Mouse (Mus musculus): ENCODE data around the gene Nepro. TPM values are rescaled to one million over a fixed set of nuclear protein-coding genes. Genes with fewer than 3 reads are reported as not detected.

Nepro gene
- polyA plus RNA-seq, 1 experiment from 2014 or later: 13.2 TPM

- Histone ChIP-seq H3K27ac (ENCODE audit: low read depth, low read length) (peak overlapping the region; percentile 89), H3K27me3 (ENCODE audit: control insufficient read depth, insufficient read depth, low read length) (no peaks in the 10 kb centered on the region), H3K4me2 (ENCODE audit: low read depth, low read length, severe bottlenecking) (peak overlapping the region; percentile 33; the same call in 1 of the 2 replicates), H3K9me3 (ENCODE audit: control insufficient read depth, low read length) (no peaks in the 10 kb centered on the region), H3K4me3 (ENCODE audit: low read depth, low read length) (peak overlapping the region; percentile 15), H3K9ac (ENCODE audit: low read length) (peak overlapping the region; percentile 50), H3K36me3 (ENCODE audit: control insufficient read depth, insufficient read depth, low read length) (no peaks in the 10 kb centered on the region), H3K4me1 (replicated peaks; ENCODE audit: control insufficient read depth, insufficient read depth, low read length) (peaks cover 10% of the 10 kb centered on the region)
- WGBS: 3% methylated on average over 18 of the region's 18 CpGs
- DNase-seq (ENCODE audit: low spot score) (no peak), ATAC-seq (replicated peaks; ENCODE audit: low FRiP score) (no peak)
These were observed 36.2 kb upstream of the Nepro start for GRCm38 (mm10) chr16:44687719-44688420.

- peaks cover 10% of the 10 kb centered on the region for H3K4me1 ChIP-seq (replicated peaks; ENCODE audit: control insufficient read depth, insufficient read depth, low read length)
These were observed 35.6 kb upstream of the Nepro start for GRCm38 (mm10) chr16:44688507-44688906.

DNA sequence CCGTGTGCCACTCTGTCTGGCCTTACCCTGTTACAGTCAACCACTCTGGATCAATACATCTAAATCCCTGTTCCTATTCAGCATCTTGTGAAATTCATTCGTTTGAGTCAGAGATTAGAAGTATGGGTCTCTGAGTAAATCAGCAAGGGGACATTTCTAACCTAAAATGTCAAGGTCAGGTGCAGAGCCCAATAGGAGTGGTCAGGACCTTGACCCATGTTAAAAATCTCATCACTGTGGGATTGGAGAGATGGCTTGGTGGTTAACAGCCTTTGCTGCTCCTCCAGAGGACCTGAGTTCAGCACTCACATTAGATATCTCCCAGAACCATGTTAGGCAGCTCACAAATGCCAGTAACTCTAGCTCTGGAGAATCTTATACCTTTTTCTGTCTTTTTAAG, 33.6 kb upstream of the Nepro start:
- Histone ChIP-seq H3K4me1 (replicated peaks; ENCODE audit: control insufficient read depth, insufficient read depth, low read length) (peaks cover 12% of the 10 kb centered on the region), H3K36me3 (ENCODE audit: control insufficient read depth, insufficient read depth, low read length) (no peaks in the 10 kb centered on the region), H3K4me3 (ENCODE audit: low read depth, low read length) (no peak overlapping the region), H3K27ac (ENCODE audit: low read depth, low read length) (no peak overlapping the region), H3K4me2 (ENCODE audit: low read depth, low read length, severe bottlenecking) (no peak overlapping the region), H3K27me3 (ENCODE audit: control insufficient read depth, insufficient read depth, low read length) (no peaks in the 10 kb centered on the region), H3K9ac (ENCODE audit: low read length) (no peak overlapping the region), H3K9me3 (ENCODE audit: control insufficient read depth, low read length) (no peaks in the 10 kb centered on the region)
- 66% methylated on average over 2 of the region's 2 CpGs for WGBS
- ATAC-seq (replicated peaks; ENCODE audit: low FRiP score) (no peak), DNase-seq (ENCODE audit: low spot score) (no peak)

More at GRCm38 (mm10) chr16:44688507-44688906, 35.6 kb upstream of the Nepro start:
- H3K4me3 ChIP-seq (ENCODE audit: low read depth, low read length): no peak overlapping the region
- H3K4me2 ChIP-seq (ENCODE audit: low read depth, low read length, severe bottlenecking): peak overlapping the region; percentile 33; the same call in 1 of the 2 replicates
- no peaks in the 10 kb centered on the region for H3K27me3 ChIP-seq (ENCODE audit: control insufficient read depth, insufficient read depth, low read length)
- WGBS: 0% methylated on average over 4 of the region's 4 CpGs
- peak overlapping the region; percentile 50 for H3K9ac ChIP-seq (ENCODE audit: low read length)
- peak overlapping the region; percentile 89 for H3K27ac ChIP-seq (ENCODE audit: low read depth, low read length)
- peak; percentile 64 for DNase-seq (ENCODE audit: low spot score)
- ATAC-seq (replicated peaks; ENCODE audit: low FRiP score): no peak
- no peaks in the 10 kb centered on the region for H3K36me3 ChIP-seq (ENCODE audit: control insufficient read depth, insufficient read depth, low read length)
- H3K9me3 ChIP-seq (ENCODE audit: control insufficient read depth, low read length): no peaks in the 10 kb centered on the region

DNA sequence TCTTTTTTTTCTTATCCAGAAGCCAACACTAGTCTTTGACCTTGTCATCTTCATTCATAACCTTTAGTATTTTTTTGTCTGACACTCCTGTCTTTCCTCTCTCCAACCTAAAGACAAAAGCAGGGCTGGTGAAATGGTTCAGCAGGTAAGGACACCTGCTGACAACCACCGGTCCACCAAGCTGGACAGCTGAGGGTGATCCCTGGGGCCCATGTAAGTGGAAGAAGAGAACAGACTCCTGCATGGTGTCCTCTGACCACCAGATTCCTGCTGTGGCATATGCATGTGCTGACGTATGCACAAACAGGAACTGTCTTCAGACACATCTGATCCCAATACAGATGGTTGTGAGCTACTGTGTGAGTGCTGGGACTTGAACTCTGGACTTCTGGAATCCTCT, 33.0 kb upstream of the Nepro start:
- Histone ChIP-seq H3K36me3 (ENCODE audit: control insufficient read depth, insufficient read depth, low read length) (no peaks in the 10 kb centered on the region), H3K9ac (ENCODE audit: low read length) (no peak overlapping the region), H3K4me1 (replicated peaks; ENCODE audit: control insufficient read depth, insufficient read depth, low read length) (peaks cover 12% of the 10 kb centered on the region), H3K4me3 (ENCODE audit: low read depth, low read length) (no peak overlapping the region), H3K27me3 (ENCODE audit: control insufficient read depth, insufficient read depth, low read length) (no peaks in the 10 kb centered on the region), H3K27ac (ENCODE audit: low read depth, low read length) (no peak overlapping the region), H3K4me2 (ENCODE audit: low read depth, low read length, severe bottlenecking) (no peak overlapping the region), H3K9me3 (ENCODE audit: control insufficient read depth, low read length) (no peaks in the 10 kb centered on the region)
- WGBS: 70% methylated on average over 2 of the region's 2 CpGs
- ATAC-seq (replicated peaks; ENCODE audit: low FRiP score) (no peak), DNase-seq (ENCODE audit: low spot score) (no peak)

DNA sequence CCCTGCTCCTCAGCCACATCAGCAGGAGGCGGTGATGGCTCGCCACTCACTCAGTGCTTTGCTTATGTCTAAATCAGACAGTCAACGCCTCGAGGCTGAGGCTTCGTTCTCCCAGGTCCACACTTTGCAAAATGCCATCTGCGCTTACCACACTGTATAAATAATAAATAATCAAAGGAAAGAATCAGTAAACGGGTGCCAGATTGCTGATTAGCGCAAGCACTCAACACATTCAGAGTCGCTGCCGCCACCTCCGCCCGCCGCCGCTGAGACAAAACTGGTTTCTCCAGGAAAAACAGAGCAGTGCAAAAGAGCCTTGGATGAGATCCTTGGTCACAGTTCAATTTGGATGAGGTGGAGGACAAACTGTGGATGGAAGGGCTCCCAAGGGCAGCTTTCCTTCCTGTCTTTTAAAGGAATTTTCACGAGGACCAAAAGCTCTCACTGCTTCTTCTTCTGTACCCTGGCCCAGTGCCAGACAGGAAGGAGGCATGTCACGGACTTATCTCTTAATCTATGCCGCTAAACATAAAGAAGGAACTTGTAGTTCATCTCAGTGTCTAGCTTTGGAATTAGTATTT, 32.5 kb upstream of the Nepro start:
- Histone ChIP-seq H3K36me3 (ENCODE audit: control insufficient read depth, insufficient read depth, low read length) (no peaks in the 10 kb centered on the region), H3K4me2 (ENCODE audit: low read depth, low read length, severe bottlenecking) (no peak overlapping the region), H3K27me3 (ENCODE audit: control insufficient read depth, insufficient read depth, low read length) (no peaks in the 10 kb centered on the region), H3K9ac (ENCODE audit: low read length) (no peak overlapping the region), H3K4me3 (ENCODE audit: low read depth, low read length) (no peak overlapping the region), H3K4me1 (replicated peaks; ENCODE audit: control insufficient read depth, insufficient read depth, low read length) (peaks cover 14% of the 10 kb centered on the region), H3K27ac (ENCODE audit: low read depth, low read length) (no peak overlapping the region), H3K9me3 (ENCODE audit: control insufficient read depth, low read length) (no peaks in the 10 kb centered on the region)
- ATAC-seq (replicated peaks; ENCODE audit: low FRiP score) (no peak), DNase-seq (ENCODE audit: low spot score) (no peak)
- WGBS: 73% methylated on average over 17 of the region's 17 CpGs

DNA sequence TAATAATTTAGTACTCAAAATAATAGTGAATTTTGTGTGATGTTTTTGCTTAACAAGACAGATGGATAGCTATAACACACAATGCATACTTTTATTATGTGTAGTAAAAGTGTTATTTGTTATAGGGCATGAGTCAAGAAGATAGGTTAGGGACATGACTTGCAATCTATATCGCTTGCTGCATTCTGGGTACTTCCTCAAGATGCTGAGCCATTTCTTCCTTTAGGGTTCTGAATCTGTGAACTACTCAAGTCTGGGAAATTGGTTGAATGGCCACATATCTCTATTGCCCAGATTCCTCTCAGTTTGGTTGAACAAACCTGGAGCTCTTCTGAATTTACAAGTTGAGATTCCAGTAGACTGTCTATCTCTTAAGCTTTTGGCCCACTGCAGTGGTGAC, 31.6 kb upstream of the Nepro start:
- 95% methylated on average over 1 of the region's 1 CpGs for WGBS
- no peaks in the 10 kb centered on the region for H3K9me3 ChIP-seq (ENCODE audit: control insufficient read depth, low read length)
- no peak for DNase-seq (ENCODE audit: low spot score)
- H3K27ac ChIP-seq (ENCODE audit: low read depth, low read length): no peak overlapping the region
- no peak overlapping the region for H3K4me2 ChIP-seq (ENCODE audit: low read depth, low read length, severe bottlenecking)
- no peak overlapping the region for H3K4me3 ChIP-seq (ENCODE audit: low read depth, low read length)
- peaks cover 14% of the 10 kb centered on the region for H3K4me1 ChIP-seq (replicated peaks; ENCODE audit: control insufficient read depth, insufficient read depth, low read length)
- H3K36me3 ChIP-seq (ENCODE audit: control insufficient read depth, insufficient read depth, low read length): no peaks in the 10 kb centered on the region
- H3K27me3 ChIP-seq (ENCODE audit: control insufficient read depth, insufficient read depth, low read length): no peaks in the 10 kb centered on the region
- H3K9ac ChIP-seq (ENCODE audit: low read length): no peak overlapping the region
- no peak for ATAC-seq (replicated peaks; ENCODE audit: low FRiP score)

DNA sequence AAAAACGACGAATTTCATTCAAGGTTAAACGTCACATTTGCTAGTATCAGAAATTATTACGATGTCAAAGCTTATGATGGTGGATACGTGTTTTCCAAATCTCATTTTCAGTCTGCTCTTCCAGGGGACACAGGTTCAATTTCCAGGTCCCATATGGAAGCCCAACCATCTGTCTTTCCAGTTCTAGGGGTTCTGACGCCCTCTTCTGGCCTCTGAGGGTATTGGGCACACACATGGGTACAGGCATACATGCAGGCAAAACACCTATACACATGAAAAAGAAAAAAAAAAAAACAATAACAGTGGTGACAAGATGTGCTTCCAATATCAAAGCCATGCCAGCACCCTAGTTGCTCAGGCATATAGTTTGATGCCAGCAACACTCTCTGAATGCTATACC, 30.4 kb upstream of the Nepro start:
- H3K9ac ChIP-seq (ENCODE audit: low read length): no peak overlapping the region
- ATAC-seq (replicated peaks; ENCODE audit: low FRiP score) (no peak), DNase-seq (ENCODE audit: low spot score) (no peak)
- WGBS: 66% methylated on average over 6 of the region's 6 CpGs
- no peaks in the 10 kb centered on the region for H3K9me3 ChIP-seq (ENCODE audit: control insufficient read depth, low read length)
- no peak overlapping the region for H3K4me2 ChIP-seq (ENCODE audit: low read depth, low read length, severe bottlenecking)
- no peak overlapping the region for H3K4me3 ChIP-seq (ENCODE audit: low read depth, low read length)
- no peaks in the 10 kb centered on the region for H3K27me3 ChIP-seq (ENCODE audit: control insufficient read depth, insufficient read depth, low read length)
- peaks cover 10% of the 10 kb centered on the region for H3K4me1 ChIP-seq (replicated peaks; ENCODE audit: control insufficient read depth, insufficient read depth, low read length)
- H3K27ac ChIP-seq (ENCODE audit: low read depth, low read length): no peak overlapping the region
- H3K36me3 ChIP-seq (ENCODE audit: control insufficient read depth, insufficient read depth, low read length): no peaks in the 10 kb centered on the region

DNA sequence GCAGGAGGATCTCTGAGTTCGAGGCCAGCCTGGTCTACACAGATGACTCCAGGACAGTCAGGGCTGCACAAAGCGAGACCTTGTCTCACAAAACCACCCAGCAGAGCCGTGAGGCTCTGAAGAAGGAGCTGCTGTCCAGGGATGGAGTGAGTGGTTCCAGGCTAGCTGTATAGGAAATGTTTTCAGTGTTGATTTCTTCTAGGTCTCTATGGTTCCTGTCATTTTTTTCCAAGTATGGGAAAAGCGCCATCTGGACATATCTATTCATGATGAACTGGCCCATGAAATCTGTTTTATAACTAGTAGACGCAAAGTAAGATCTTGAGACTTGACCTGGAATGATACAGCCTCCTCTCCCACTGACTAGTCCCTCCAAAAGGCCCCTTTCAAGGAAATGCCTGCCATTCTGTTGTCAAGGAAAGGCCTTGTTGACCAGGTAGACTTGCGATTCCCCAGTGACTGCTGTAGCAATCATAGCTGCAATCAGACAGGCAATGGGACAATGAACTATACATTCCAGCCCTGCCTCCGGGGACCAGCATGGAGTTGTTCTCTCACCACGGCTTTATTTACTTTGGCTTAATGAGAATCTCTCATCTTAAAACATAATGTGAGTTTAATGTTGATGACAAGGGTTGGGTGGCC, 28.8 kb upstream of the Nepro start:
- Histone ChIP-seq H3K4me2 (ENCODE audit: low read depth, low read length, severe bottlenecking) (no peak overlapping the region), H3K4me1 (replicated peaks; ENCODE audit: control insufficient read depth, insufficient read depth, low read length) (0 out of 2 replicates have a peak, but pooled peaks cover 4% of the 10 kb centered on the region), H3K36me3 (ENCODE audit: control insufficient read depth, insufficient read depth, low read length) (no peaks in the 10 kb centered on the region), H3K27ac (ENCODE audit: low read depth, low read length) (peak overlapping the region; percentile 39; the same call in 1 of the 2 replicates), H3K4me3 (ENCODE audit: low read depth, low read length) (no peak overlapping the region), H3K9ac (ENCODE audit: low read length) (no peak overlapping the region), H3K27me3 (ENCODE audit: control insufficient read depth, insufficient read depth, low read length) (no peaks in the 10 kb centered on the region), H3K9me3 (ENCODE audit: control insufficient read depth, low read length) (no peaks in the 10 kb centered on the region)
- DNase-seq (ENCODE audit: low spot score) (peak; percentile 43), ATAC-seq (replicated peaks; ENCODE audit: low FRiP score) (no peak)
- 86% methylated on average over 8 of the region's 8 CpGs for WGBS
